Mouse (Mus musculus) C2C12 (cell line): ENCODE results near the gene E2f8. TPM values are rescaled to one million over a fixed set of nuclear protein-coding genes. Genes with fewer than 3 reads are reported as not detected.

ENCODE experiments used
- H3K27me3 ChIP-seq: one replicate; pipeline ENCODE4 v1.6.1; 2011; ENCODE audit not compliant: control insufficient read depth, insufficient read depth, insufficient read length
- H3K36me3 ChIP-seq: one replicate; pipeline ENCODE4 v1.6.1; 2011; ENCODE audit not compliant: control insufficient read depth, insufficient read depth
- H3K4me3 ChIP-seq: one replicate; pipeline ENCODE4 v1.5.1; 2011; ENCODE audit warnings: mild to moderate bottlenecking, control low read depth; ENCODE audit not compliant: poor library complexity, insufficient read depth, severe bottlenecking
- H3K79me2 ChIP-seq: one replicate; pipeline ENCODE4 v1.6.1; 2011; ENCODE audit not compliant: control insufficient read depth, insufficient read depth
- H3K79me3 ChIP-seq: one replicate; pipeline ENCODE4 v1.6.1; 2011; ENCODE audit warnings: low read depth, control low read depth
- H3ac ChIP-seq: one replicate; pipeline ENCODE3; 2011; ENCODE audit warnings: low read depth; ENCODE audit not compliant: control insufficient read depth, insufficient read length
- CEBPB ChIP-seq: IDR thresholded peaks from one replicate; pipeline ENCODE4 v1.6.1; 2011; ENCODE audit warnings: low read depth, mild to moderate bottlenecking, control low read depth, moderate library complexity
- CTCF ChIP-seq: IDR thresholded peaks from one replicate; pipeline ENCODE4 v1.5.1; 2011; ENCODE audit not compliant: control insufficient read depth, insufficient read depth, insufficient read length
- FOSL1 ChIP-seq: IDR thresholded peaks from one replicate; pipeline ENCODE4 v1.8.0; 2011; ENCODE audit warnings: mild to moderate bottlenecking, low read length; ENCODE audit not compliant: poor library complexity, insufficient read depth, severe bottlenecking
- MAX ChIP-seq: IDR thresholded peaks from one replicate; pipeline ENCODE4 v1.6.1; 2011; ENCODE audit warnings: mild to moderate bottlenecking, control low read depth
- MYOD1 ChIP-seq: IDR thresholded peaks from one replicate; pipeline ENCODE4 v1.6.1; 2011; ENCODE audit warnings: low read depth; ENCODE audit not compliant: control insufficient read depth, insufficient read length
- MYOG ChIP-seq: IDR thresholded peaks from one replicate; pipeline ENCODE4 v1.6.1; 2011; ENCODE audit not compliant: control insufficient read depth, insufficient read length; ENCODE audit errors: extremely low read depth
- USF1 ChIP-seq: IDR thresholded peaks from one replicate; pipeline ENCODE4 v1.6.1; 2011; ENCODE audit warnings: low read depth, mild to moderate bottlenecking, control low read depth, moderate library complexity
- polyA plus RNA-seq: library from polyadenylated mRNA; unstranded; fragments of >200 nt; fragmentation: generic; extraction: Trizol; gene quantifications from one replicate; pipeline ENCODE4 v1.2.1, GENCODE M21; 2012; ENCODE audit warnings: missing spikeins

Gene E2f8
- polyA plus RNA-seq, 1 experiment = 28.2 TPM

DNA sequence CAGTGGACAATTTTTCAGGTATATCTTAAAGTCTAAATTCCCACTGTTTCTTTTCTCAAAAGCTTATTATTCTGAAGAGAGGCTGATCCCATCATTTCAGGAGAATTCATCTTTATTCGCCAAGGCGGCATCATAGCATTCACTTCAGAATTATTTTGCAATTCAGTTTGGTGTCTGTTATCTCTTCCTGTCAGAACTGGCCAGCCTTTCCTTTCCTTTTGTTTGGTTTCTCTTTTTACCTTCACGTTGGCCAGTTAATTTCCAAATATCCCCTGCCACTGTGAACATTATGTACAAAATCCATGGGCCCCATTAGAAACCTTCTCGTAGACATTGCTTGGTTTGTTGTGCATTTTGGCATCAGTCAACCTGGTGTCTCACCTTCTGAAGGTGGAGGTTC lies 22.0 kb downstream of the E2f8 start:
- no peak for TF ChIP-seq MYOD1
- no peak for TF ChIP-seq CTCF
- no peak for TF ChIP-seq FOSL1
- no peak for TF ChIP-seq MAX
- no peak for TF ChIP-seq CEBPB
- no peak for TF ChIP-seq USF1
- TF ChIP-seq MYOG = no peak
- Histone ChIP-seq H3K79me3 (no peaks in the 10 kb centered on the region), H3K27me3 (no peaks in the 10 kb centered on the region), H3K79me2 (no peaks in the 10 kb centered on the region), H3K36me3 (peaks cover 9% of the 10 kb centered on the region), H3K4me3 (no peak overlapping the region), H3ac (no peak overlapping the region)

- Histone ChIP-seq H3K79me2 (no peaks in the 10 kb centered on the region), H3ac (no peak overlapping the region), H3K27me3 (no peaks in the 10 kb centered on the region), H3K36me3 (peaks cover 6% of the 10 kb centered on the region), H3K79me3 (no peaks in the 10 kb centered on the region), H3K4me3 (no peak overlapping the region)
- TF ChIP-seq MAX = no peak
- no peak for TF ChIP-seq CEBPB
- TF ChIP-seq FOSL1 = no peak
- TF ChIP-seq MYOD1 = no peak
- TF ChIP-seq CTCF = no peak
- TF ChIP-seq USF1 = no peak
- TF ChIP-seq MYOG = no peak
Measured at GRCm38 (mm10) chr7:48858257-48858656, 23.1 kb downstream of the E2f8 start.

GRCm38 (mm10) chr7:48855461-48855860 lies 25.9 kb downstream of the E2f8 start:
- Histone ChIP-seq H3K79me2 (no peaks in the 10 kb centered on the region), H3K27me3 (no peaks in the 10 kb centered on the region), H3K79me3 (no peaks in the 10 kb centered on the region), H3ac (no peak overlapping the region), H3K4me3 (no peak overlapping the region), H3K36me3 (peaks cover 6% of the 10 kb centered on the region)
- TF ChIP-seq CTCF = no peak
- TF ChIP-seq MYOD1 = no peak
- no peak for TF ChIP-seq MAX
- TF ChIP-seq MYOG = no peak
- no peak for TF ChIP-seq USF1
- TF ChIP-seq CEBPB = no peak
- no peak for TF ChIP-seq FOSL1

- Histone ChIP-seq H3K27me3 (no peaks in the 10 kb centered on the region), H3K4me3 (no peak overlapping the region), H3K79me2 (no peaks in the 10 kb centered on the region), H3ac (no peak overlapping the region), H3K36me3 (no peaks in the 10 kb centered on the region), H3K79me3 (no peaks in the 10 kb centered on the region)
- TF ChIP-seq MYOD1 (no peak), MYOG (no peak), CTCF (no peak), MAX (no peak), USF1 (no peak), FOSL1 (no peak), CEBPB (no peak)
Measured at GRCm38 (mm10) chr7:48853496-48853895, 27.9 kb downstream of the E2f8 start.

GRCm38 (mm10) chr7:48851529-48852104 lies 29.8 kb downstream of the E2f8 start:
- Histone ChIP-seq H3K4me3 (no peak overlapping the region), H3ac (no peak overlapping the region), H3K79me2 (no peaks in the 10 kb centered on the region), H3K36me3 (no peaks in the 10 kb centered on the region), H3K79me3 (no peaks in the 10 kb centered on the region), H3K27me3 (no peaks in the 10 kb centered on the region)
- TF ChIP-seq MYOD1 (no peak), CTCF (no peak), CEBPB (no peak)
